Mouse (Mus musculus): ENCODE measurements at regions not wholly inside any gene's neighbourhood (a gene's known extent, or its start where the extent isn't known, plus 50 kb on each side); places are given as distances from the start of the nearest gene placed in this dataset.
A peak's percentile ranks its signal among the peaks of the same experiment; 100 is the strongest.

DNA sequence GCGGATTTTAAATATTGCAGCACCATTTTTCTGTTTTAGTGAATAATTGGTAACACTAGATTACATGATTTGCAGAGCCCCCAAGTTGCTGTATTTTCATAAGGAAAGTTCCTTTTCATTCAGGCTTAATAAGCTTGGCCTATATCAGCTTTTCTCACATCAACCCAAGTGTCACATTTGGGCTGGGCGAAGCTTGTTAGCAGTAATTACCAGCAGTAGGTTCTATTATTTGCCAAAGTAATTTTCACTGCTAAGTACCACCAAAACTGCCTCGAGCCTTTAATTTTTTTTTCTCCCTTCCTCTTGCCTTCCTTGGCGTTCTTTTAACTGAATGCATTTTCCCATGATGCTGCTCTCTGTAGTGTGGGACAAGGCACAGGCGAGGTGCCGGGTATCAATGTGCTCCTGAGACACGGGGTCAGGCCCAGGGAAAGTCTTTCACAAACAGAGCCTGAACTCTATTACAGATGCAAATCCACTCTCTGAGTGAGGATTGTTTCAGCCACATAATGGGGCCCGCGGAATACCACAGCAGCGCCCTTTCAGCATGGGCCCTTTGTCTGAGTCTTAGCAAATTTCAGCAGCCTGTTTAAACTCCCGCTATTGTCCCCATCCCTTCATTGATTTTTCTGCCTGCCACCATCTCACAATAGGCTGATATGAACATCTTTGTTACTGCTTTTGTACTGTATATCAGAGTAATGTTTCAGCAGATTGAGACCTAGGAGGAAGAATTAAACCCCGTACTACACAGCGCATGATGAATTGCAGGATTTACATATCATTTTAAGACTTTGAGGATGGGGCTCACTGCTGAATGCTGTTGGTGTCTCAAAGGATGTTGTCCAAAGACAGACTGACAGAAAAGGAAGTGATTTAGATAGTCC lies 205.1 kb upstream of the Epha3 start:
- intact Hi-C loops (cut with DNase I), result no loop called here
- no peak for DNase-seq

DNA sequence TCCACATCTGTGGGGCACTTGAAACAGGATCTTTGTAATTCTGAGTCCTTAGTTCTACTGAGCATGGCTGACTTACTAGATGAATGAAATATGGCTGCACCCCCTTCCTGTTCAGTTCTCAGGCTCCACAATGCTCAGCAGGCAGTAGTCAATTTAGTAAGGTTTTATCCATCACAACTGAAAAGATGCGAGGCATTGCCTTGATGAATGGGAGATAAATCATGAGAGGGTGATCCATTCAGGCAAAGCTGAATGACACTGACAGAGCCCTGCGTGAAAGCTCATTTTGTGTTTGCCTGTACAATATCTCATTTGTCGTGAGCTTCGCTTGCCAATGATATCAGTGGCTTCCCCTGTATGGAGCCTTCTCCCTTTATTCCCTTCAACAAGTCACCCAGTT lies 198.6 kb upstream of the Epha3 start:
- intact Hi-C loops (cut with DNase I), result no loop called here
- no peak for DNase-seq

- intact Hi-C loops (cut with DNase I), result no loop called here
- no peak for DNase-seq
Observed at GRCm38 (mm10) chr16:64058712-64059111, 194.7 kb upstream of the Epha3 start.

GRCm38 (mm10) chr16:64054346-64054745 lies 190.4 kb upstream of the Epha3 start:
- no peak for DNase-seq
- intact Hi-C loops (cut with DNase I), result no loop called here

DNA sequence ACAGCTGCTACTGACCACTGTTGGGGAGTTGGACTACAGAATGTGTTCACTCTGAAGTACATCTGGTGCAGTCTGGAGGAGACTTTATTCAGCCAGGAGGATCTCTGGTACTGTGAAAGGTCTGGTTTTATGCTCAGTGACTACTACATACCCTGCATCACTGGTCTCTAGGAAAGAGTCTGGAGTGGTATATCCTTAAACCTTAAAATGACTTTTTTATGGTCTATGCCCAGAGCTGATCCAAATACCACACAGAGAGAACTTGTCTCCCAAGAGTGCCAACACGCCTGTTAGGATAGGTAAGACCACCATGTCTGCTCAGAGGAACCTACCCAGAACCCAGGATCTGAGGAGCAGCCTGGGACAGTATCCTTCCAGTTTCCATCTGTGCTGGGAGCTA lies 184.1 kb upstream of the Epha3 start:
- intact Hi-C loops (cut with DNase I), result no loop called here
- DNase-seq, result no peak

- intact Hi-C loops (cut with DNase I), result no loop called here
- peak; percentile 20 to 43 for DNase-seq
Observed at GRCm38 (mm10) chr16:64033049-64033448, 169.1 kb upstream of the Epha3 start.

- no peak for DNase-seq
- intact Hi-C loops (cut with DNase I), result no loop called here
Observed at GRCm38 (mm10) chr16:64023981-64024380, 160.0 kb upstream of the Epha3 start.

GRCm38 (mm10) chr16:64000884-64001283 lies 136.9 kb upstream of the Epha3 start:
- no peak for DNase-seq
- intact Hi-C loops (cut with DNase I), result no loop called here

DNA sequence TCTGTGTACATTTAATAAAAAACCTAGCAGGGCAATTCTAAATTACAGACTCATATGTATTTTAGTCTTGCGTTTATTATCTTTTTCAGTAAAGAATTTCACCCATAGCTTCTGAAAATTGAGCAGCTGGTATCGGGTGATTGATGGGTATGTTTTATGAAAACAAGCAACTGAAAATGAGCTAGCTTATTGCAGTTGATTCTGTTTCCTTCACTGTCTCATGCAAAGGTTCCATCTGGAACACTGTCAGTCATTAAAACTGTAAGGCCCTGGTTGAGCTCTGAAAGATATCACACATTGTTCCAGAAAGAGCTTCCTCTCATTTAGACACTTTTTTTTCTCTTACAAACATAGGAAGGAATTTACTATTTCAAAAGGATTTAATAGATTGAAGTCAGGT lies 103.4 kb upstream of the Epha3 start:
- intact Hi-C loops (cut with DNase I), result no loop called here
- no peak for DNase-seq

GRCm38 (mm10) chr16:63960786-63961185 lies 96.8 kb upstream of the Epha3 start:
- DNase-seq, result no peak
- intact Hi-C loops (cut with DNase I), result no loop called here

- DNase-seq, result no peak
- intact Hi-C loops (cut with DNase I), result no loop called here
Observed at GRCm38 (mm10) chr16:63958154-63958553, 94.2 kb upstream of the Epha3 start.

DNA sequence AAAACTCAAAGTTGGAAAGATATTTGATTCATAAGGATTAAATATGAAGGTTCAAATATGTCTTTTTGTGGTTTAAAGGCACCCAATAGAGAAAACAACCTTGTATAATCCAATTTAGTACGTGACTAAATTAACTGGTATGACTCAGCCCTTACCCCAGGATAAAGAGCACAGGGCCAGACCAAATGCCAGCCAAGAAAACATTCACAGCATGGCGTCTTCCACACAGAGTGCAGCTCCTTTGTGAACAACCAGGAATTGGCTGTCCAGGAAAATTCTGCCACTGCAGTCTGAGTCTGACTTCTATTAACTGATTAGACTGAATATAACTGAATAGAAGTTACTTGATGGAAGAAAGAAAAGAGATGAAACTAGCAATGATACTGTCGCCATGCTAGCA lies 61.2 kb upstream of the Epha3 start:
- DNase-seq, result no peak
- intact Hi-C loops (cut with DNase I), result no loop called here

DNA sequence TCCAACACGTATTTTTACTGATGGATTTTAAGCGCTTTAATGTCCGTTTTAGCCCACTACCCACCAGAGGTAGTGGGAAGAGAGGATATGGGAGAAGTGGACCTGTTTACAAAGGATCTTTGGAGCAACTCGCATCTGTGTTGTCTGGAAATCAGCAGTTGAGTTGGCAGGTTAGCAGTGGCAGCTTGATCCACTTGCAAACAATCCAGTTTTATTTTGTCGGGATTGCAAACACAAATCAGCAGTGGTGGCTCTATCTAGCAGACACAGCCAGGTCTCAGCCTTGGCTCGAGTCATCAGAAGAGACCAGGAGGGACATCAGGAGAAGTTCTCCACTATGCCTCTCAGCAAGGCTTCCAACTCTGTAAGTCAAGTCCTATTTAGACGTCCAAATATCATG lies 57.2 kb upstream of the Epha3 start:
- DNase-seq, result no peak
- intact Hi-C loops (cut with DNase I), result no loop called here
